Mouse (Mus musculus): ENCODE data around the gene Miga2. TPM values are rescaled to one million over a fixed set of nuclear protein-coding genes. Genes with fewer than 3 reads are reported as not detected.

Gene Miga2
- polyA plus RNA-seq, 1 experiment, result 46.8 TPM

GRCm38 (mm10) chr2:30328791-30329190 lies 35.2 kb upstream of the Miga2 start:
- DNase-seq, result no peak
- no peak overlapping the region for H3K4me3 ChIP-seq (ENCODE audit: insufficient read depth, low read depth, low read length)
- no peaks in the 10 kb centered on the region for H3K4me1 ChIP-seq (ENCODE audit: control insufficient read depth, insufficient read depth, low read length)
- TF ChIP-seq CTCF (conservative IDR thresholded peaks at IDR 0.05; ENCODE audit: insufficient read depth, insufficient read length, low read depth, low read length) (no peak), POLR2A (IDR thresholded peaks at IDR 0.05; ENCODE audit: low read depth, low read length) (no peak)
- 87% methylated on average over 3 of the region's 3 CpGs for WGBS
- no peaks in the 10 kb centered on the region for H3K27me3 ChIP-seq (replicated peaks; ENCODE audit: control insufficient read depth, insufficient read depth, low read length)
- H3K27ac ChIP-seq (ENCODE audit: insufficient read depth, low read depth, low read length), result no peak overlapping the region
- H3K36me3 ChIP-seq (ENCODE audit: control insufficient read depth, insufficient read depth, low read length), result peaks cover 2% of the 10 kb centered on the region; the same call in 1 of the 2 replicates

GRCm38 (mm10) chr2:30335324-30335723 lies 28.7 kb upstream of the Miga2 start:
- 92% methylated on average over 2 of the region's 2 CpGs for WGBS
- no peak overlapping the region for H3K27ac ChIP-seq (ENCODE audit: insufficient read depth, low read depth, low read length)
- no peak for TF ChIP-seq CTCF (conservative IDR thresholded peaks at IDR 0.05; ENCODE audit: insufficient read depth, insufficient read length, low read depth, low read length)
- TF ChIP-seq POLR2A (IDR thresholded peaks at IDR 0.05; ENCODE audit: low read depth, low read length), result no peak
- H3K4me1 ChIP-seq (ENCODE audit: control insufficient read depth, insufficient read depth, low read length), result no peaks in the 10 kb centered on the region
- no peak overlapping the region for H3K4me3 ChIP-seq (ENCODE audit: insufficient read depth, low read depth, low read length)
- H3K27me3 ChIP-seq (replicated peaks; ENCODE audit: control insufficient read depth, insufficient read depth, low read length), result no peaks in the 10 kb centered on the region
- peaks cover 2% of the 10 kb centered on the region; the same call in 1 of the 2 replicates for H3K36me3 ChIP-seq (ENCODE audit: control insufficient read depth, insufficient read depth, low read length)
- DNase-seq, result no peak

GRCm38 (mm10) chr2:30336174-30336915 lies 27.7 kb upstream of the Miga2 start:
- Histone ChIP-seq H3K27ac (ENCODE audit: insufficient read depth, low read depth, low read length) (no peak overlapping the region), H3K36me3 (ENCODE audit: control insufficient read depth, insufficient read depth, low read length) (peaks cover 2% of the 10 kb centered on the region; the same call in 1 of the 2 replicates), H3K4me3 (ENCODE audit: insufficient read depth, low read depth, low read length) (no peak overlapping the region), H3K27me3 (replicated peaks; ENCODE audit: control insufficient read depth, insufficient read depth, low read length) (no peaks in the 10 kb centered on the region), H3K4me1 (ENCODE audit: control insufficient read depth, insufficient read depth, low read length) (no peaks in the 10 kb centered on the region)
- no peak for DNase-seq
- TF ChIP-seq POLR2A (IDR thresholded peaks at IDR 0.05; ENCODE audit: low read depth, low read length) (no peak), CTCF (conservative IDR thresholded peaks at IDR 0.05; ENCODE audit: insufficient read depth, insufficient read length, low read depth, low read length) (no peak)
- WGBS, result 88% methylated on average over 16 of the region's 16 CpGs

DNA sequence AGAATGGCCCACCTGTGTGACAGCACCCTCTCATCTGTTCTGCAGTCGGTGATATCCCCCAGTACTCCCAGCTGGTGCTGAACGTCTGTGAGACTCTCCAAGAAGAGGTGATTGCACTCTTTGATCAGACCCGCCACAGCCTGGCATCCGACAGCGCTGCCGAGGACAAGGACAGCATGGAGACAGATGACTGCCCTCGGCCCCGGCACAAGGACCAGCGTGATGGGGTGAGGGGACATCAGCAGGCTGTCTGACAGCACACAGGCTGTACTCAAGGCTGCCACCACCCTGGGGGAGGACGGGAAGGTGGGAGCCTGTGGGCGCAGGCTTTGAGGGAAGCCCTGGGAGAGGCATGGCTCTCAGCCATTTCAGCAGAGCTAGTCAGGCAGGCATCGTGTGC lies 26.9 kb upstream of the Miga2 start:
- Histone ChIP-seq H3K36me3 (ENCODE audit: control insufficient read depth, insufficient read depth, low read length) (peaks cover 2% of the 10 kb centered on the region; the same call in 1 of the 2 replicates), H3K27ac (ENCODE audit: insufficient read depth, low read depth, low read length) (no peak overlapping the region), H3K4me1 (ENCODE audit: control insufficient read depth, insufficient read depth, low read length) (no peaks in the 10 kb centered on the region), H3K4me3 (ENCODE audit: insufficient read depth, low read depth, low read length) (no peak overlapping the region), H3K27me3 (replicated peaks; ENCODE audit: control insufficient read depth, insufficient read depth, low read length) (no peaks in the 10 kb centered on the region)
- no peak for DNase-seq
- 86% methylated on average over 12 of the region's 12 CpGs for WGBS
- no peak for TF ChIP-seq CTCF (conservative IDR thresholded peaks at IDR 0.05; ENCODE audit: insufficient read depth, insufficient read length, low read depth, low read length)
- no peak for TF ChIP-seq POLR2A (IDR thresholded peaks at IDR 0.05; ENCODE audit: low read depth, low read length)

DNA sequence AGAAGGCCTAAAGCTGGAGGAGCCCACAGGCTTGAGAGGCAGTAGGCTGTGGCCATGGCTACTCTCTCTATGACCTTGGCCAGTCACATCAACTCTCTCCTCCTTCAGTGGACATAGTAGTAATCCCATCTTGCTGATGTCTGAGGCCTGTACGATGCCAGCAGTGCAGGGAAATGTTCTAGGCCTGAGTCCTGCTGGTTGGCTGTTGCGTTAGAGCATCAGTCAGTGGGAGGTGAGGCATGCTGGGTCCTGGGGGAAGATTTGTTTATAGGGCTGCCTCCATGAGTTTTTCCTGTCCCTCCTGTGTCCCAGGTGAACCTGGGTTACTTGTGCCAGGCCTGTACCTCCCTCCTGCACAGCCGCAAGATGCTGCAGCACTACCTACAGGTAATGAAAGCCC lies 22.0 kb upstream of the Miga2 start:
- H3K36me3 ChIP-seq (ENCODE audit: control insufficient read depth, insufficient read depth, low read length), result peaks cover 3% of the 10 kb centered on the region
- WGBS, result 97% methylated on average over 3 of the region's 3 CpGs

GRCm38 (mm10) chr2:30342544-30342943 lies 21.5 kb upstream of the Miga2 start:
- H3K27ac ChIP-seq (ENCODE audit: insufficient read depth, low read depth, low read length), result no peak overlapping the region
- H3K4me1 ChIP-seq (ENCODE audit: control insufficient read depth, insufficient read depth, low read length), result no peaks in the 10 kb centered on the region
- no peaks in the 10 kb centered on the region for H3K27me3 ChIP-seq (replicated peaks; ENCODE audit: control insufficient read depth, insufficient read depth, low read length)
- WGBS, result 93% methylated on average over 7 of the region's 7 CpGs
- H3K36me3 ChIP-seq (ENCODE audit: control insufficient read depth, insufficient read depth, low read length), result peaks cover 3% of the 10 kb centered on the region
- DNase-seq, result no peak
- no peak for TF ChIP-seq CTCF (conservative IDR thresholded peaks at IDR 0.05; ENCODE audit: insufficient read depth, insufficient read length, low read depth, low read length)
- no peak for TF ChIP-seq POLR2A (IDR thresholded peaks at IDR 0.05; ENCODE audit: low read depth, low read length)
- H3K4me3 ChIP-seq (ENCODE audit: insufficient read depth, low read depth, low read length), result no peak overlapping the region

More for the DNA sequence above, 22.0 kb upstream of the Miga2 start:
- Histone ChIP-seq H3K4me3 (ENCODE audit: insufficient read depth, low read depth, low read length) (no peak overlapping the region), H3K27ac (ENCODE audit: insufficient read depth, low read depth, low read length) (no peak overlapping the region), H3K4me1 (ENCODE audit: control insufficient read depth, insufficient read depth, low read length) (no peaks in the 10 kb centered on the region), H3K27me3 (replicated peaks; ENCODE audit: control insufficient read depth, insufficient read depth, low read length) (no peaks in the 10 kb centered on the region)
- DNase-seq, result no peak
- no peak for TF ChIP-seq CTCF (conservative IDR thresholded peaks at IDR 0.05; ENCODE audit: insufficient read depth, insufficient read length, low read depth, low read length)
- no peak for TF ChIP-seq POLR2A (IDR thresholded peaks at IDR 0.05; ENCODE audit: low read depth, low read length)

- 56% methylated on average over 14 of the region's 14 CpGs for WGBS
- DNase-seq, result no peak
- TF ChIP-seq CTCF (conservative IDR thresholded peaks at IDR 0.05; ENCODE audit: insufficient read depth, insufficient read length, low read depth, low read length) (no peak), POLR2A (IDR thresholded peaks at IDR 0.05; ENCODE audit: low read depth, low read length) (no peak)
- Histone ChIP-seq H3K4me3 (ENCODE audit: insufficient read depth, low read depth, low read length) (no peak overlapping the region), H3K36me3 (ENCODE audit: control insufficient read depth, insufficient read depth, low read length) (peaks cover 3% of the 10 kb centered on the region), H3K27ac (ENCODE audit: insufficient read depth, low read depth, low read length) (no peak overlapping the region), H3K4me1 (ENCODE audit: control insufficient read depth, insufficient read depth, low read length) (no peaks in the 10 kb centered on the region), H3K27me3 (replicated peaks; ENCODE audit: control insufficient read depth, insufficient read depth, low read length) (no peaks in the 10 kb centered on the region)
Observed at GRCm38 (mm10) chr2:30343601-30344137, 20.4 kb upstream of the Miga2 start.

All from kidney, adult 2 months (tissue).